9 mouse cellular contexts compared by ENCODE assay signal in the genomic region with DNA sequence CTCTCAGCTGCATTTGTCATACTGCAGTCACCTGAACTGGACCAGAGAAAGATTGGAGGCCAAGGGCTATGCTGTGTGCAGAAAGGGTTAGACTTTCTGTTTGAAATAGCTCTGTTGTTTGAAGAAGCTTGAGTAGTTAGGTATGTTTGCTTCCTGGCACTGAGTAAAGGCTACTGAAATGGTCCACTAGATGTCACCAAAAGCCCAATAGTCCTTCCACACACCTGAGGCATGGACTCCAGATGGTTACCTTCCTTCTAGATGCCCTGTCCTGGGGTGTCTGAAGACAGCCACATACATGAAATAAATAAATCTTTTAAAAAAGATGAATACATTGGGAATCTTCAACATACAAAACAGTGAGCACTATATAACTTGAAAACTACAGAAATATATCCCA. TPM values are rescaled to one million over a fixed set of nuclear protein-coding genes. Genes with fewer than 3 reads are reported as not detected.
DNase-seq lines count a peak whose midpoint lies in the region; ATAC-seq lines count a peak whose summit lies in the region.
"Had no signal": no experiment of that assay in that cellular context is flagged by ENCODE, and none has a peak within 500 bp of the region (broad histone marks: within the 10 kb centered on the region; RNA-seq: fewer than 3 reads in every experiment).

No protein-coding gene starts in this region.

- peak; percentile 48; the same call in 1 of the 2 replicates for ATAC-seq in limb, embryonic 13.5 days (ENCODE audit: low FRiP score, low read depth)
- ATAC-seq in hindbrain, embryonic 16.5 days: peak; percentile 89
- ATAC-seq in midbrain, embryonic 15.5 days (replicated peaks): peak; percentile 94
- ATAC-seq in CD4-positive, CD25-positive, alpha-beta regulatory T cell, adult 4 months: no peak

- H3K9ac ChIP-seq in limb, embryonic 13.5 days: no peak overlapping the region
- H3K9ac ChIP-seq in hindbrain, embryonic 16.5 days (ENCODE audit: low read depth, low read length): no peak overlapping the region
- H3K9ac ChIP-seq in midbrain, embryonic 15.5 days: no peak overlapping the region

- H3K9me3 ChIP-seq in limb, embryonic 13.5 days: no peaks in the 10 kb centered on the region
- no peaks in the 10 kb centered on the region for H3K9me3 ChIP-seq in limb, embryonic 10.5 days (replicated peaks)
- no peaks in the 10 kb centered on the region for H3K9me3 ChIP-seq in hindbrain, embryonic 16.5 days (ENCODE audit: control insufficient read depth, low read length)
- no peaks in the 10 kb centered on the region for H3K9me3 ChIP-seq in midbrain, embryonic 15.5 days

- no peak for DNase-seq in limb, embryonic 10.5 days (ENCODE audit: low spot score)
- peak; percentile 42 for DNase-seq in cerebellum, adult 8-10 months
- no peak for DNase-seq in right cerebral cortex, postnatal 4 days
- no peak for DNase-seq in layer of hippocampus, postnatal 25 days (ENCODE audit: extremely low spot score in 1 of 2, low spot score in 1 of 2)

- H3K27ac ChIP-seq in limb, embryonic 13.5 days: no peak overlapping the region
- H3K27ac ChIP-seq in limb, embryonic 10.5 days: no peak overlapping the region
- no peak overlapping the region for H3K27ac ChIP-seq in hindbrain, embryonic 16.5 days (ENCODE audit: low read depth, low read length)
- no peak overlapping the region for H3K27ac ChIP-seq in midbrain, embryonic 15.5 days

- no peak overlapping the region for H3K4me3 ChIP-seq in limb, embryonic 13.5 days
- H3K4me3 ChIP-seq in limb, embryonic 10.5 days: no peak overlapping the region
- no peak overlapping the region for H3K4me3 ChIP-seq in hindbrain, embryonic 16.5 days (ENCODE audit: low read length)
- no peak overlapping the region for H3K4me3 ChIP-seq in midbrain, embryonic 15.5 days

- H3K27me3 ChIP-seq in limb, embryonic 13.5 days: peaks cover 23% of the 10 kb centered on the region
- H3K27me3 ChIP-seq in limb, embryonic 10.5 days (ENCODE audit: low read depth, poor library complexity, severe bottlenecking): peaks cover 24% of the 10 kb centered on the region
- H3K27me3 ChIP-seq in hindbrain, embryonic 16.5 days (replicated peaks; ENCODE audit: control insufficient read depth, insufficient read depth, low read length): peaks cover 9% of the 10 kb centered on the region; the same call in 1 of the 2 replicates
- H3K27me3 ChIP-seq in midbrain, embryonic 15.5 days (replicated peaks): peaks cover 9% of the 10 kb centered on the region

- H3K4me2 ChIP-seq in limb, embryonic 13.5 days (replicated peaks): no peak overlapping the region
- H3K4me2 ChIP-seq in hindbrain, embryonic 16.5 days (ENCODE audit: low read length): no peak overlapping the region
- H3K4me2 ChIP-seq in midbrain, embryonic 15.5 days: no peak overlapping the region

- no peaks in the 10 kb centered on the region for H3K4me1 ChIP-seq in limb, embryonic 13.5 days
- H3K4me1 ChIP-seq in limb, embryonic 10.5 days: no peaks in the 10 kb centered on the region
- no peaks in the 10 kb centered on the region for H3K4me1 ChIP-seq in hindbrain, embryonic 16.5 days (ENCODE audit: control insufficient read depth, insufficient read depth, low read depth, low read length)
- H3K4me1 ChIP-seq in midbrain, embryonic 15.5 days: no peaks in the 10 kb centered on the region

- H3K36me3 ChIP-seq in limb, embryonic 13.5 days: no peaks in the 10 kb centered on the region
- H3K36me3 ChIP-seq in limb, embryonic 10.5 days: no peaks in the 10 kb centered on the region
- H3K36me3 ChIP-seq in hindbrain, embryonic 16.5 days (ENCODE audit: control insufficient read depth, insufficient read depth, low read length): no peaks in the 10 kb centered on the region
- no peaks in the 10 kb centered on the region for H3K36me3 ChIP-seq in midbrain, embryonic 15.5 days (replicated peaks)

RNA-seq across cellular contexts. Expression of a gene that starts 6.5 kb away (rescaled TPM):
- not detected in 2 replicates for polyA plus RNA-seq in limb, embryonic 13.5 days (2015; fragmentation: Nextera tagmentation; extraction: Ambion mirVana)
- not detected in 2 replicates for polyA plus RNA-seq in limb, embryonic 10.5 days (2016; fragmentation: Nextera tagmentation; extraction: Ambion mirVana)
- not detected in 2 replicates for polyA plus RNA-seq in hindbrain, embryonic 16.5 days (2015; fragmentation: Nextera tagmentation; extraction: Ambion mirVana)
- not detected in 2 replicates for polyA plus RNA-seq in midbrain, embryonic 15.5 days (2015; fragmentation: Nextera tagmentation; extraction: Ambion mirVana)
- not detected for polyA plus RNA-seq in CD4-positive, CD25-positive, alpha-beta regulatory T cell, adult 4 months (2017; shearing (Covaris generic))
- total RNA-seq in layer of hippocampus, postnatal 25 days (2021): not detected

RNA-seq across cellular contexts. Expression of a gene that starts 48.9 kb away (rescaled TPM):
- polyA plus RNA-seq in limb, embryonic 13.5 days (2015; fragmentation: Nextera tagmentation; extraction: Ambion mirVana): not detected in 2 replicates
- not detected in 2 replicates for polyA plus RNA-seq in limb, embryonic 10.5 days (2016; fragmentation: Nextera tagmentation; extraction: Ambion mirVana)
- not detected in 2 replicates for polyA plus RNA-seq in hindbrain, embryonic 16.5 days (2015; fragmentation: Nextera tagmentation; extraction: Ambion mirVana)
- polyA plus RNA-seq in midbrain, embryonic 15.5 days (2015; fragmentation: Nextera tagmentation; extraction: Ambion mirVana): not detected in 2 replicates
- not detected for polyA plus RNA-seq in CD4-positive, CD25-positive, alpha-beta regulatory T cell, adult 4 months (2017; shearing (Covaris generic))
- total RNA-seq in layer of hippocampus, postnatal 25 days (2021): not detected
- total RNA-seq: heart, postnatal 14 days had no signal
